Mouse (Mus musculus) lung, adult 10 weeks (tissue): Measurements from ENCODE around the gene Musk. TPM values are rescaled to one million over a fixed set of nuclear protein-coding genes. Genes with fewer than 3 reads are reported as not detected.

Source experiments
- polyA plus RNA-seq: library from polyadenylated mRNA; stranded (reverse); fragments of 350-450 nt; fragmentation: Illumina TruSeq; extraction: RNeasy Lipid Tissue Mini Kit (QIAGEN cat#74804); gene quantifications from one replicate; pipeline ENCODE4 v1.2.3, GENCODE M21; 2014; ENCODE audit warnings: low read depth, low replicate concordance; ENCODE audit not compliant: insufficient read depth

Gene Musk
- 0.13 TPM for polyA plus RNA-seq

GRCm38 (mm10) chr4:58285687-58286086 is at the start of gene Musk:
Gene Musk, plus strand, starts transcription at chr4:58285960.

Other genes with a start within 250 kb of the Musk start
- gene Svep1, start 79.1 kb upstream of the Musk start, polyA plus RNA-seq = 4.3 TPM